Mouse (Mus musculus) olfactory bulb, adult 2 months (tissue): ENCODE results near the gene 2310022B05Rik.

Experiments used
- CTCF ChIP-seq: fragments of 200-500 bp; IDR thresholded peaks from 2 replicates; pipeline ENCODE4 v1.5.1; 2012; ENCODE audit warnings: low read depth, mild to moderate bottlenecking, low read length, moderate library complexity; ENCODE audit not compliant: insufficient read depth
- POLR2A ChIP-seq: fragments of 200-500 bp; IDR thresholded peaks from 2 replicates; pipeline ENCODE4 v1.6.1; 2012; ENCODE audit warnings: mild to moderate bottlenecking, low read depth, low read length, moderate library complexity; ENCODE audit not compliant: insufficient read depth

DNA sequence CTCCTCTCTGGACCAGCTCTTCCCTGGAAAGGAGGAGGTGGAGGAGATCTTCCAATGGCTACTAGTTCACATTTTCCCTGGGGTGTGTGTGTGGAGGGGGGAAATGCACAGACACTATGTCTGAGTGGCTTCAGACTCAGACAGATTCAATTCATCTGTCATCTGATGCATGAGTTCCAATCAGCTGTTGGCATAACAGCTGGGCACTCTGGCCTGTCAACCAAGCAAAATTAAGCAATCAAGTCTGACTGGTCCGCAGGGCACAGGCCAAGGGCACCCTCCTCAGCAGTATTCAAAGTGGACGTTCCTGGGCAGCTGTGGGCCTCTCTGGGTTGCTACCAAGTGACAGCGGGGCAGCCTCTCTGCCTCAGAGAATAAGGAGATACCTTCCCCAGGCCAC is 5.6 kb upstream of the 2310022B05Rik start:
- TF ChIP-seq POLR2A (no peak), CTCF (no peak)
